Mouse (Mus musculus) heart, postnatal 0 days (tissue): ENCODE results near the gene Cyp27a1. TPM values are rescaled to one million over a fixed set of nuclear protein-coding genes. Genes with fewer than 3 reads are reported as not detected.

Experiments used
- ATAC-seq: fragments of 200-750 bp; cut with Nextera tagmentation; 2 replicates; pipeline ENCODE4 v1.8.0; 2017; ENCODE audit warnings: low read depth, moderate number of reproducible peaks, moderate library complexity; ENCODE audit not compliant: insufficient read depth
- DNase-seq: peaks from one replicate; pipeline ENCODE4 v3.0.0-alpha.2; 2016; ENCODE audit warnings: low spot score
- H3K27ac ChIP-seq: fragments of 300-500 bp; sonication (generic); 2 replicates; pipeline ENCODE4 v1.5.1; 2014; ENCODE audit warnings: low read depth, mild to moderate bottlenecking
- H3K27me3 ChIP-seq: fragments of 300-500 bp; sonication (generic); 2 replicates; pipeline ENCODE4 v1.6.1; 2014; ENCODE audit warnings: low read length, mixed read lengths; ENCODE audit not compliant: control insufficient read depth, insufficient read depth
- H3K36me3 ChIP-seq: fragments of 300-500 bp; sonication (generic); replicated peaks from 2 replicates; pipeline ENCODE4 v1.6.1; 2014; ENCODE audit warnings: low read length, mixed read lengths; ENCODE audit not compliant: control insufficient read depth, insufficient read depth
- H3K4me1 ChIP-seq: fragments of 300-500 bp; sonication (generic); 2 replicates; pipeline ENCODE4 v1.6.1; 2014; ENCODE audit warnings: antibody characterized with exemption; ENCODE audit not compliant: control insufficient read depth, insufficient read depth
- H3K4me2 ChIP-seq: fragments of 300-500 bp; sonication (generic); 2 replicates; pipeline ENCODE4 v1.6.1; 2014; ENCODE audit warnings: low read depth, mild to moderate bottlenecking, low read length, moderate library complexity
- H3K4me3 ChIP-seq: fragments of 300-500 bp; sonication (generic); 2 replicates; pipeline ENCODE4 v1.5.1; 2014; ENCODE audit warnings: low read depth, low read length
- H3K9ac ChIP-seq: fragments of 300-500 bp; sonication (generic); replicated peaks from 2 replicates; pipeline ENCODE4 v1.6.1; 2014; ENCODE audit warnings: low read depth, low read length, mixed read lengths
- H3K9me3 ChIP-seq: fragments of 300-500 bp; sonication (generic); replicated peaks from 2 replicates; pipeline ENCODE4 v1.6.1; 2016; ENCODE audit warnings: low read length; ENCODE audit not compliant: control insufficient read depth
- CTCF ChIP-seq: IDR thresholded peaks from 2 replicates; pipeline ENCODE4 v1.5.1; 2016; ENCODE audit warnings: antibody characterized with exemption, control low read depth, low read depth
- EP300 ChIP-seq: IDR thresholded peaks from 2 replicates; pipeline ENCODE4 v1.6.1; 2016; ENCODE audit warnings: antibody characterized with exemption, low read depth
- WGBS: fragments of 180-500 bp; shearing (Covaris S2); extraction: QIAGEN DNeasy Blood & Tissue Kit; methylation state at CpG from one replicate; pipeline ENCODE4 v1.1.7; 2014; 5-methylcytosine and 5-hydroxymethylcytosine counted together
- polyA plus RNA-seq: library from polyadenylated mRNA; unstranded; fragments of >200 nt; fragmentation: Nextera tagmentation; extraction: Ambion mirVana; gene quantifications from 2 replicates; pipeline ENCODE4 v1.2.1, GENCODE M21; 2015
- total RNA-seq: library from RNA; depleted of rRNA; stranded (reverse); fragments of >200 nt; gene quantifications from 2 replicates; pipeline ENCODE4 v1.2.3, GENCODE M21; 2014; ENCODE audit warnings: low replicate concordance

Cyp27a1 gene
- total and polyA plus RNA-seq, 2 experiments from 2014 or later: 11.9 to 13.5 TPM

DNA sequence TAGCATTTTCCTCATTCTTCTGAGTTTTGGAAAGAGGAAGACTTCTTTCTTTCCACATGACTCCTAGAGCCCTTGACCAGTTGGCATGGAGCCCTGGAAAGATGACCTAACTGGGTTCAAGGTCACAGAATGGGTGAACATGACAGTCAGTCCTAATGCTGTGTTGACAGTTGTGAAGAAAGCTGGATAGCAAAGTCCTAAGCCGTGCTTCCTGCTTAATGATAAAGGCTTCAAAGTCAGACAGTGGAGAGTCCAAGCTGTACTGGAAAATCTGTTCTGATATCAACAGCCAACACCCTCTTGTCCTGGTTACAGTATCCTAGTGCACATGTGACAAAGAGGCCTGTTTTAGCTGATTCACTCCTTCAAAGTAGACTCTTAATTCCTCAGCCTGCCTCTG, 14.6 kb upstream of the Cyp27a1 start:
- Histone ChIP-seq H3K9me3 (no peaks in the 10 kb centered on the region), H3K4me1 (peaks cover 11% of the 10 kb centered on the region; the same call in 1 of the 2 replicates), H3K27ac (peak overlapping the region; percentile 70), H3K27me3 (no peaks in the 10 kb centered on the region), H3K9ac (no peak overlapping the region), H3K4me2 (no peak overlapping the region), H3K4me3 (no peak overlapping the region), H3K36me3 (peaks cover 41% of the 10 kb centered on the region)
- TF ChIP-seq EP300 (peak; percentile 24; the same call in 1 of the 2 replicates), CTCF (no peak)
- 19% methylated on average over 1 of the region's 1 CpGs for WGBS
- DNase-seq: peak; percentile 68
- ATAC-seq: peak; percentile 79

DNA sequence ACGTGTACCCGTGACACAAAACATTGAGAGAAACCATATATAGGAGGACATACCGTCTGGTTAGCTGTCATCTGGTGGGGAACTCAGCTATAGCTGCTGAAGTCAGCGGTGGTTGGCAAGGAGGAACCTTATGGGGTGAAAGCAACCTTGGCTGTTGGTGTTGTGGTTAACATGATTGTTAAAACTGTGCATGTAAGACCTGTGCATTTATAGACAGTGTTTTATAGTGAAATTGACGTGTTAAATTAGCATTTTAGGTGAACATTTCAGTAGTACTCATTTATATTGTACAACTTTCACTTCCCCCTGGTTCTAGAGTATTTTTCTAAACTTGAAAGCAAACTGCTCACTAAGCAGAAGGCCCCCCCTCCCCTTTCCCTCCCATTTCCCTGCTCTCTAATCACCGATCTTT, 11.2 kb upstream of the Cyp27a1 start:
- Histone ChIP-seq H3K4me2 (no peak overlapping the region), H3K27me3 (no peaks in the 10 kb centered on the region), H3K4me3 (no peak overlapping the region), H3K36me3 (peaks cover 19% of the 10 kb centered on the region), H3K4me1 (peaks cover 11% of the 10 kb centered on the region; the same call in 1 of the 2 replicates), H3K9me3 (no peaks in the 10 kb centered on the region), H3K9ac (no peak overlapping the region), H3K27ac (no peak overlapping the region)
- no peak for TF ChIP-seq CTCF
- TF ChIP-seq EP300: no peak
- DNase-seq (no peak), ATAC-seq (no peak)
- 84% methylated on average over 6 of the region's 6 CpGs for WGBS

DNA sequence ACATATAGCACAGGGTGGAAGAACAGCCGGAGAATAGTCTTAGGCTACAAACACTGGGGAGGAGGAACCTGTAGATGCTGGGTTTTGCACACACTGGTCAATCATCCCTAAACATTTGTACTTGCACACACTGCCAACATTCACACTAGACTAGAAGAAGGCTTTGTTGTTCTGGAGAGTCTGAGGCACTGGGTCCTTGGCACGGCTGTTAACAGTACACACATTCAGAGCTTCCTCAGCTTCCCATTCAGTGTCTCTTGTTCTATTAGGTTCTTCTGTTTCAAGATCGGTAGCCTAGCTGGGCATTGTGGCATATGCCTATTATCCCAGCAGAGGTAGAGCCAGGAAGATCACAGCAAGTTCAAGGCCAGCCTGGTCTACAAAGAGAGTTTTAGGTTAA, 9.2 kb upstream of the Cyp27a1 start:
- WGBS: 77% methylated on average over 3 of the region's 3 CpGs

DNA sequence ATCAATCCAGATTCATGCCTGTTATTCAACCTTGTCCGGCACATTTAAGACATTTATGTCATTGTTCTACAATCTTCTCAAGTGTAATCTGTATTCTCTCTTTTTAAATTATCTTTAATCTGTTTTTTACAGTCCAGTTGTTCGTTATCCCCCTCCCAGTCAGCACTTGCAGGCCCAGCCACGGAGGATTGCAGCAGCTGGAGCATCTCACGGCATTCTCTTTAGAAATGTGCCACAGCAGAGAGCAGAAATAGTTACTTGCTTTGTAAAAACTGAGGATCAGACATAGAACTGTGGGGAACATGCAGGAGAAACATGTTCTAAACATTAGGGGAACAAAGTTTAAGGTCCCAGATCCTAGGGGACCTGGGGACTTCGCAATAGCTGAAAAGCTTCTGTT, 8.4 kb upstream of the Cyp27a1 start:
- H3K27ac ChIP-seq: no peak overlapping the region
- 69% methylated on average over 5 of the region's 5 CpGs for WGBS
- no peak overlapping the region for H3K4me2 ChIP-seq
- no peak for TF ChIP-seq EP300
- TF ChIP-seq CTCF: no peak
- no peaks in the 10 kb centered on the region for H3K27me3 ChIP-seq
- no peaks in the 10 kb centered on the region for H3K4me1 ChIP-seq
- DNase-seq: no peak
- no peak overlapping the region for H3K4me3 ChIP-seq
- H3K36me3 ChIP-seq: 0 out of 2 replicates have a peak, but pooled peaks cover 3% of the 10 kb centered on the region
- no peaks in the 10 kb centered on the region for H3K9me3 ChIP-seq
- no peak overlapping the region for H3K9ac ChIP-seq
- no peak for ATAC-seq

More for the DNA sequence above, 9.2 kb upstream of the Cyp27a1 start:
- peaks cover 8% of the 10 kb centered on the region; the same call in 1 of the 2 replicates for H3K36me3 ChIP-seq
- H3K27ac ChIP-seq: no peak overlapping the region
- TF ChIP-seq EP300 (no peak), CTCF (no peak)
- DNase-seq (no peak), ATAC-seq (no peak)
- H3K9me3 ChIP-seq: no peaks in the 10 kb centered on the region
- no peak overlapping the region for H3K9ac ChIP-seq
- peaks cover 7% of the 10 kb centered on the region; the same call in 1 of the 2 replicates for H3K4me1 ChIP-seq
- no peak overlapping the region for H3K4me2 ChIP-seq
- H3K27me3 ChIP-seq: no peaks in the 10 kb centered on the region
- no peak overlapping the region for H3K4me3 ChIP-seq

DNA sequence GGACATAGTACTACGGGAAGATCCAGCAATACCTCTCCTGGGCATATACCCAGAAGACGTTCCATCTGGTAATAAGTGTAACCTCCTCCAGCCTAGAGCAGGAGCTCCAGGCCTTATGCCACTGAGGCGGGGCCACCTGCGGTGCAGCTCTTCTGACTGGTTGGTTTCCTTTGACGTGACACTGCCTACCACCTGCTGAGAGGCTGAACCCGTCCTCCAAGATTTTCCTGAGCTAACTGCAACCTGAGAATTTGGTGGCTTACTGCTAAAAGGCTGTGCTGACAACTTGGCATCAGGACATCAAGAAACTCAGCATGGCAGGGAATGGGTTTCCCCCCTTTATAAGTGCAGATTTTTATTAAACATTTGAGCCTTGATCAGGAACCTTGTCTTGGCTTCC, 3.8 kb upstream of the Cyp27a1 start:
- Histone ChIP-seq H3K9ac (no peak overlapping the region), H3K4me2 (no peak overlapping the region), H3K4me1 (peaks cover 5% of the 10 kb centered on the region; the same call in 1 of the 2 replicates), H3K27me3 (no peaks in the 10 kb centered on the region), H3K4me3 (no peak overlapping the region), H3K9me3 (no peaks in the 10 kb centered on the region), H3K36me3 (no peaks in the 10 kb centered on the region), H3K27ac (no peak overlapping the region)
- WGBS: 40% methylated on average over 6 of the region's 6 CpGs
- DNase-seq (no peak), ATAC-seq (no peak)
- TF ChIP-seq CTCF: no peak
- no peak for TF ChIP-seq EP300

DNA sequence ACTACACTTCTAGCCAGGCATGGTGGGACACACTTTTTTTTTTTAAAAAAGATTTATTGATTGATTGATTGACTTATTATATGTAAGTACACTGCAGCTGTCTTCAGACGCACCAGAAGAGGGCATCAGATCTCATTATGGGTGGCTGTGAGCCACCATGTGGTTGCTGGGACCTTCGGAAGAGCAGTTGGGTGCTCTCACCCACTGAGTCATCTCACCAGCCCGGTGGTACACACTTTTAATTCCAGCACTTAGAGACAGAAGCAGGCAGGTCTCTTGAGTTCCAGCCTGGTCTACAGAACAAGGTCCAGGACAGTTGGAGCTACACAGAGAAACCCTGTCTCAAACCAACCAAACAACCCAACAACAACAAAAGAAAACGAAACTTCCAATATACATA, 1.3 kb upstream of the Cyp27a1 start:
- Histone ChIP-seq H3K9me3 (no peaks in the 10 kb centered on the region), H3K4me1 (peaks cover 5% of the 10 kb centered on the region; the same call in 1 of the 2 replicates), H3K27me3 (no peaks in the 10 kb centered on the region), H3K4me3 (no peak overlapping the region), H3K4me2 (no peak overlapping the region), H3K36me3 (no peaks in the 10 kb centered on the region), H3K9ac (no peak overlapping the region), H3K27ac (no peak overlapping the region)
- TF ChIP-seq CTCF (no peak), EP300 (no peak)
- WGBS: 82% methylated on average over 4 of the region's 4 CpGs
- ATAC-seq: no peak
- no peak for DNase-seq
